Mouse (Mus musculus): ENCODE measurements around the gene Nt5dc3. TPM values are rescaled to one million over a fixed set of nuclear protein-coding genes. Genes with fewer than 3 reads are reported as not detected.

The Nt5dc3 gene
- polyA plus RNA-seq (2015; fragmentation: Nextera tagmentation; extraction: Ambion mirVana): 8.0 and 9.9 TPM in 2 replicates

DNA sequence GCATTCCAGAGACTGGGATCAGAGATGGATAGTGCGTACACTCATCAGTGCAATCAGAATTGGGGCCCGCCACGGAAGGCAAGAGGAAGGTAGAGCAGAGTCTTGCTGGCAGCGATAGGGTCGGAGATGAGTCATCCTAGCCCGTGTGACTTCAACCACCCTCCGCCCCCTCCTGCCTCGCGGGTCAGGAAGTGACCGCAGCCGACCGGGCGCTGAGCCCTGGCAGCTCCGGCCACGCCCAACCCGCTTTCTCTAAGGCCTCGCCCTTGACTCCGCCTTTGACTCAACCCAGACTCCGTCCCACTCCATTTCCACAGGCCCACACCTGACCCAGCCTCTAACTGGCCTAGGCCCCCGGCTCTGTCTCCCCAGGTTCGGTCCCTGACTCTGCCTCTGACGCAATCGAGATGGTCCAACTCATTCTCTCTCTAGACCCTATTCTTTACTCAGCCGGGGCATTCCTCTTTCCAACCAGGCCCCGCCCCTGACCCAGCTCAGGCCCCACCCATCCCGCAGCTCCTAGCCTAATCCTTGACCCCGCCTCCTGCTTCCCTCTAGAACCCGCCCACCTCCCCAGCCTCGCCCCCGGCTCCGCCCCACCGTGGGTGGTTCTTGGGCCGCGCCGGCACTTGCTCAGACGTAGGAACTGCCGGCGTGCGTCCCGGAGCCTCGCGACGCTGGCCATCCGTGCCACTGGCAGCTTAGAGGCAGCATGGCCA is at the start of gene Nt5dc3:
TSS of gene Nt5dc3 (plus strand) at position 608 of the 719 bp plus-strand sequence.
- H3K36me3 ChIP-seq: no peaks in the 10 kb centered on the region
- peaks cover 41% of the 10 kb centered on the region for H3K4me1 ChIP-seq
- H3K9me3 ChIP-seq (replicated peaks): no peaks in the 10 kb centered on the region
- WGBS: under 1% methylated on average over 43 of the region's 44 CpGs
- H3K27ac ChIP-seq (replicated peaks): peak within 1 kb of the TSS; percentile 68
- H3K4me3 ChIP-seq (replicated peaks): peak within 1 kb of the TSS; percentile 64
- H3K4me2 ChIP-seq: peak within 1 kb of the TSS; percentile 83
- no peaks in the 10 kb centered on the region for H3K27me3 ChIP-seq (replicated peaks)
- ATAC-seq (ENCODE audit: low FRiP score): peak; percentile 97
- peak within 1 kb of the TSS; percentile 59 for H3K9ac ChIP-seq (replicated peaks)

DNA sequence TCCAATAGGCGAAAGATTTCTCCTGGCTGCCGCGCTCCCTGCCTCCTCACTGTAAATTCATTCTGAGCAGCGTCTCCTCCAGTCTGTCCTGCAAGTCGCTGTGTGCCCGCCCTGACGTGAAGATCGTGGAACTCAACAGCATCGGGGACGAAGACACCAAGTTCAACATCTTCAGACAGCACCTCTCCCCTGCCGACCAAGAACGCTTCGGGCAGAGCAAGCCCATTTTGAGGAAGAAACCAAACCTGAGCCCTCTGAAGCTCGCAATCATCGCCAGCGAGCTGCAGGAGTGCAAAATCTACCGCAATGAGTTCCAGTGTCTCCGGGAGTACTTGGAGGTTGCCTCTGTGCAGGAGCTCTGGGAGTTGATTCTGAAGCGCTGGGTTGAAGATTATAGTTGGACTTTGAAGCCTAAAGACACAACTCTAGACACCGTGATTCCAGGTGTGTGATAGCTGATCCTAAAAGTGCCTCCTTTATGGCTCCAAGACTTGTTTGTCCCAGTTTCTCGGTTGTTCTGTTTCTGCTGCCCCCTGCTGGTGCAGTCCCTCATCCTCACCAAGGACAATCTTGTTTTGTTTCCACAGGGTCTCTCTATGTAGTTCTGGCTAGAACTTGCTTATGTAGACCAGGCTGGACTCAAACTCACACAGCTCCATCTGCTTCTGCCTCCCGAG is 47.8 kb upstream of the Nt5dc3 start:
- WGBS: 11% methylated on average over 22 of the region's 22 CpGs
- Histone ChIP-seq H3K27ac (replicated peaks) (no peak overlapping the region), H3K9ac (replicated peaks) (peak overlapping the region; percentile 55)

DNA sequence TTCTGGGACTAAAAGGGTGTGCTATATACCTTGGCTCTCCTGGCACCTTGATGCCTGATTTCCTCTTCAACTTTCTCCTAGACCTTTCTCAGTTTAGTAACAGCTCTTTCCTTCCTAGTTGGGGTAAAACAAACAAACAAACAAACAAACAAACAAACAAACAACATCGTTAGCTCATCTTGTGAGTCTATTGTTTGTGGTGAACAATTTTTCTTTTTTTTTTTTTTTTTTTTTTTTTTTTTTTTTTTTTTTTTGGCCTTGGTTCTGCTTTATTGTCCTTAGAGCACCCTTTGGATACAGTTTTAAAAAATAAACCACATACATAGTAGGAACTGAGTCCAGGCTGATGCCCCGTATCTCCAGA is 47.3 kb upstream of the Nt5dc3 start:
- H3K36me3 ChIP-seq: no peaks in the 10 kb centered on the region
- no peak overlapping the region for H3K4me2 ChIP-seq
- no peak overlapping the region for H3K4me3 ChIP-seq (replicated peaks)
- 66% methylated on average over 2 of the region's 2 CpGs for WGBS
- H3K9ac ChIP-seq (replicated peaks): no peak overlapping the region
- no peaks in the 10 kb centered on the region for H3K27me3 ChIP-seq (replicated peaks)
- H3K9me3 ChIP-seq (replicated peaks): no peaks in the 10 kb centered on the region
- no peak overlapping the region for H3K27ac ChIP-seq (replicated peaks)
- no peak for ATAC-seq (ENCODE audit: low FRiP score)
- H3K4me1 ChIP-seq: peaks cover 11% of the 10 kb centered on the region

More for the DNA sequence above, 47.8 kb upstream of the Nt5dc3 start:
- Histone ChIP-seq H3K4me2 (peak overlapping the region; percentile 79), H3K4me3 (replicated peaks) (peak overlapping the region; percentile 45), H3K36me3 (no peaks in the 10 kb centered on the region), H3K27me3 (replicated peaks) (no peaks in the 10 kb centered on the region), H3K4me1 (peaks cover 11% of the 10 kb centered on the region), H3K9me3 (replicated peaks) (no peaks in the 10 kb centered on the region)
- ATAC-seq (ENCODE audit: low FRiP score): peak; percentile 45; the same call in 1 of the 2 replicates

DNA sequence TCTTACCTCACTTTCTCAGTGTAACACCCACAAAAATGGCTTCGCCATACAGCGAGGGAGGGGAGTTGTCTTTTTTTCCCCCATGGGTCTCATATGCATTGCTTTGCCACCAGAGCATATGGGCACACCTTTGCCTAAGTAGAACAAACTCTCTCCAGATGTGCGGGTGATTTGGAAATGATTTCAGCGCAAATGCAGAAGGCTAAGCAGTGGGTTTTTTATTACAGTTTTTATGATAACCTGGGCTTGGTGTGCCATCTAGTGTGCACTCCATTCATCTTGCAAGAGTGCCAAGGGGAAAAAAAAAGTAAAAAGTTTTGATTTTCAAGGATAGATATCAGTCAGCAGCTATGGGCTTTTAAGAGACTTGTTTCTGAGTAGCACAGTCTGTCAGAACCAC is 43.8 kb upstream of the Nt5dc3 start:
- Histone ChIP-seq H3K27me3 (replicated peaks) (no peaks in the 10 kb centered on the region), H3K4me1 (no peaks in the 10 kb centered on the region), H3K9me3 (replicated peaks) (no peaks in the 10 kb centered on the region), H3K27ac (replicated peaks) (no peak overlapping the region), H3K9ac (replicated peaks) (no peak overlapping the region), H3K36me3 (no peaks in the 10 kb centered on the region), H3K4me2 (no peak overlapping the region), H3K4me3 (replicated peaks) (no peak overlapping the region)
- WGBS: 87% methylated on average over 4 of the region's 4 CpGs
- ATAC-seq (ENCODE audit: low FRiP score): no peak

DNA sequence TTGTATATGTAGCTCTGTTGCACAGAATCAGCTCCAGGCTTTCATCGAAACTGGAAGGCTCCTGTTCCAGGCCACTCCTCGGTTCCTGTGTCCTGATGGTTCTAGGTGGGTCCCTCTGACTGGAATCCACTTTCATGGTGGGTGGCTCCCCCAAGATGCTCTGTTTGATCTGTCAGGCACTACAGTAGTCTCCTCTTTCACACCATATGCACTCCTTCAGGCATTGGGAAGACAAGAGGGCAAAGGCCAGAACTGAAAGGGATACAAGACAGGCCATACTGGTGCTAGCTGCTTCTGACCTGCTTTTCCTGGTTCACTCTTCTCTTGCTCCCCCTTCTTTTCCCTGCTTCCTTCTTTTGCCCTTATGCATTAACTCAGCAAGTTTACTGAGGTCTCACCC is 35.9 kb upstream of the Nt5dc3 start:
- H3K9ac ChIP-seq (replicated peaks): no peak overlapping the region
- no peak overlapping the region for H3K27ac ChIP-seq (replicated peaks)
- no peak for ATAC-seq (ENCODE audit: low FRiP score)
- H3K9me3 ChIP-seq (replicated peaks): no peaks in the 10 kb centered on the region
- H3K27me3 ChIP-seq (replicated peaks): no peaks in the 10 kb centered on the region
- no peaks in the 10 kb centered on the region for H3K4me1 ChIP-seq
- no peak overlapping the region for H3K4me3 ChIP-seq (replicated peaks)
- 91% methylated on average over 2 of the region's 2 CpGs for WGBS
- H3K4me2 ChIP-seq: no peak overlapping the region
- H3K36me3 ChIP-seq: no peaks in the 10 kb centered on the region

DNA sequence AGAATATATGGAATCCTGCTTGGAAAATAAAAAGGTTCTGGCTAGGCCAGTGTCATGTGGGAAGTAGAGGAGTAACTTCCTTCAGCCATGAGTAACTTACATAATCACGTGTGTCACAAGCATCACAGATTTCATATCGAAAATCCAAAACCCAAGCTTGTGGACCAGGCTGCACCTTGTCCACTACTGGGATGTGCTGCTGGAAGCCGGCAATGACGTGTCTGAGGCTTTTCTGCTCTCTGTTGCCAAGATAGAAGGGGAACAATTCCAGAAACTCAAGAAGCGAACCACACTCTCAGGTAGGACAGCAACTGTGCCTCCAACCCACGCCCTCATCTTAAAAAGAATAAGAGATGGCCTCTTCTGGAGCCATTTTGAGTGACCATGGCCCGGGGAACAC is 34.5 kb upstream of the Nt5dc3 start:
- Histone ChIP-seq H3K27me3 (replicated peaks) (no peaks in the 10 kb centered on the region), H3K4me1 (no peaks in the 10 kb centered on the region), H3K4me3 (replicated peaks) (no peak overlapping the region), H3K36me3 (no peaks in the 10 kb centered on the region), H3K9me3 (replicated peaks) (no peaks in the 10 kb centered on the region), H3K9ac (replicated peaks) (no peak overlapping the region), H3K4me2 (no peak overlapping the region), H3K27ac (replicated peaks) (no peak overlapping the region)
- WGBS: 91% methylated on average over 7 of the region's 7 CpGs
- ATAC-seq (ENCODE audit: low FRiP score): no peak

DNA sequence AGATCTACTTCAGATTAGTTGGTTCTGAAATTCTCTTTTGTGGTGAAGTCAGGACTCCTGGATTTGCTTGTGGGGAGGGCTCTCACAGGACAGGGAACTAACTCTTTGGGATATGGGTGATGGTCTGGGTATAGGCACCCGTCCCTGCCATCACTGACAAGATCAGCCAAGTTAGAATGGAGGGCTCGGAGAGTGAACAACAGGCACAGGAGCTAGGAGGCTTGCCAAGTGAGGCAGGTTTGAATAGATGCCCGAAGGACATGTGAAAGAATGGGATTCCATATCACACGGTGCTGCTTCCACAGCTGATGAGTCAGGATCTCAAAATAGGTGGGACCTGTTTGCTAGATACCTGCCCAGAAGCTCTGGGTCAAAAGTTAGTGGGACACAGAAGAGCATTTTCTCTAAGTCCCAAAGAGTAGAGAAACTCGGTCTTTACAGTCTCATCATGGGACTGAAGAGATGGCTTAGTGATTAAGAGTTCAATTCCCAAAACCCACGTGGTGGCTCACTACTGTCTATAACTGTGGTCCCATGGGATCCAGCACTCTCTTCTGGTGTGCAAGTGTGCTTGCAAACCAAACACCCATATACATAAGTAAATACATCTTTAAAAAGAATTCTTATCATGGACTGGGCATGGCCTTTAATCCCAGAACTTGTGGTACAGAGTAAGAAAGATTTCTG is 22.8 kb upstream of the Nt5dc3 start:
- H3K27me3 ChIP-seq (replicated peaks): no peaks in the 10 kb centered on the region
- no peak overlapping the region for H3K4me3 ChIP-seq (replicated peaks)
- no peak overlapping the region for H3K9ac ChIP-seq (replicated peaks)
- no peak for ATAC-seq (ENCODE audit: low FRiP score)
- WGBS: 83% methylated on average over 6 of the region's 6 CpGs
- no peaks in the 10 kb centered on the region for H3K9me3 ChIP-seq (replicated peaks)
- peaks cover under 1% of the 10 kb centered on the region; the same call in 1 of the 2 replicates for H3K4me1 ChIP-seq
- H3K4me2 ChIP-seq: no peak overlapping the region
- H3K36me3 ChIP-seq: no peaks in the 10 kb centered on the region
- H3K27ac ChIP-seq (replicated peaks): no peak overlapping the region

DNA sequence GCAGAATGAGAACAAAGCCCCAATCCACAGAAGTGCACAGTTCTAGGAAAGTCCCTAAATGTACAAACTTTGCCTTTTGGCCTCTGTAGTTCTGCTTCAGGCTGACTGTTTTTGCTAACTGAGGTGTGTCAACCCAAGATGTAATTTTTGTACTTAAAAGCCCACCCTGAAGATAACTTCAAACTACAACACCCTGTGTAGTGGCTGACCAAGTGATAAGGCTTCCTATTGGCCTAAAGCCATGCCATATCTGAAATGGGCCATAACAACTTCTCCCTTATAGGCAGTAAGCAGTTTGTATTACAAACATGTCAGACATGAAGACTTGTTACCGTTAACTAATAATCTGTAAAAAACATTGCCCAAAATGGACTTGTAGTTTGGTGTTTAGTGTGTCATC is 21.1 kb upstream of the Nt5dc3 start:
- Histone ChIP-seq H3K4me2 (no peak overlapping the region), H3K36me3 (no peaks in the 10 kb centered on the region), H3K27ac (replicated peaks) (no peak overlapping the region), H3K4me3 (replicated peaks) (no peak overlapping the region), H3K9ac (replicated peaks) (no peak overlapping the region), H3K27me3 (replicated peaks) (no peaks in the 10 kb centered on the region), H3K9me3 (replicated peaks) (no peaks in the 10 kb centered on the region), H3K4me1 (peaks cover 12% of the 10 kb centered on the region)
- WGBS: 96% methylated on average over 1 of the region's 1 CpGs
- no peak for ATAC-seq (ENCODE audit: low FRiP score)

DNA sequence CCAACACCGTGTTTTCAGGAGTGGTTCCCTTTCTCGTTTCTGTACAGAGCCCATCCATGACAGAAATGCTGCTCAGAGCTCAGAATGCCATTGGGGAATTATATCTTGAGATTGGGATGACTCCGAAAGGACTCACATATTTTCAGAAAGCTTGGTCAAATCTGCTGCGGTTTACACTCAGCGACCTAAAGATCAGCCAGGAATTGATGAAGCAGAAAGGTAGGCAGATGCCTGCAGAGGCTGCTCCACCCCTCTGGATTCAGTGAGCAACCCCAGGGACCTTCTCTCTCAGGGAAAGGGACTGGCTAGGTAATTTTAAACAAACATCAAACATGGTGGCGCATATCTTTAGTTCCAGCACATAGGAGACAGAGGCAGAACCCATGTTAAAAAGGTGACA is 20.6 kb upstream of the Nt5dc3 start:
- H3K4me2 ChIP-seq: no peak overlapping the region
- H3K36me3 ChIP-seq: no peaks in the 10 kb centered on the region
- no peak overlapping the region for H3K27ac ChIP-seq (replicated peaks)
- no peak for ATAC-seq (ENCODE audit: low FRiP score)
- H3K4me3 ChIP-seq (replicated peaks): no peak overlapping the region
- 89% methylated on average over 6 of the region's 6 CpGs for WGBS
- H3K9ac ChIP-seq (replicated peaks): no peak overlapping the region
- no peaks in the 10 kb centered on the region for H3K9me3 ChIP-seq (replicated peaks)
- H3K27me3 ChIP-seq (replicated peaks): no peaks in the 10 kb centered on the region
- H3K4me1 ChIP-seq: peaks cover 12% of the 10 kb centered on the region

DNA sequence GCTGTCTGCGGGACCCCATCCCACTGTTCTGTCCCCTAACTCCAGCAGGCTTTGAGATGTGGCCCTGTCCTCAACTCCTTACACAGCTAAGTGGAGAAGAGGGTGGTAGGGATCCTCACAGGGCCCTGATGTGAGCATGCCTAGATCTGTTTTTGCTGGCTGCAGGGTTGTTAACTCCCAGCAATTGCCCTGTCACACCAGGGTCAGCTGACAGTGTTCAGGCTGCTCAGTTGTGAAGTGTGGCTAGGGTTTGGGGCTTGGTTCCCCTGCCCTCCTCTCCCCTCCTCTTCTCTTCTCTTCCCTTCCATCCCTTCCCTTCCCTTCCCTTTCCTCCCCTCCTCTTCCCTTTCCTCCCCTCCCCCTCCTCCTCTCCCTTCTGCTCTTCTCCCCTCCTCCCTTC is 17.6 kb upstream of the Nt5dc3 start:
- no peaks in the 10 kb centered on the region for H3K27me3 ChIP-seq (replicated peaks)
- H3K36me3 ChIP-seq: no peaks in the 10 kb centered on the region
- WGBS: 61% methylated on average over 1 of the region's 1 CpGs
- H3K4me2 ChIP-seq: no peak overlapping the region
- H3K9me3 ChIP-seq (replicated peaks): no peaks in the 10 kb centered on the region
- H3K9ac ChIP-seq (replicated peaks): no peak overlapping the region
- ATAC-seq (ENCODE audit: low FRiP score): peak; percentile 28; the same call in 1 of the 2 replicates
- no peak overlapping the region for H3K27ac ChIP-seq (replicated peaks)
- no peak overlapping the region for H3K4me3 ChIP-seq (replicated peaks)
- H3K4me1 ChIP-seq: peaks cover 12% of the 10 kb centered on the region

DNA sequence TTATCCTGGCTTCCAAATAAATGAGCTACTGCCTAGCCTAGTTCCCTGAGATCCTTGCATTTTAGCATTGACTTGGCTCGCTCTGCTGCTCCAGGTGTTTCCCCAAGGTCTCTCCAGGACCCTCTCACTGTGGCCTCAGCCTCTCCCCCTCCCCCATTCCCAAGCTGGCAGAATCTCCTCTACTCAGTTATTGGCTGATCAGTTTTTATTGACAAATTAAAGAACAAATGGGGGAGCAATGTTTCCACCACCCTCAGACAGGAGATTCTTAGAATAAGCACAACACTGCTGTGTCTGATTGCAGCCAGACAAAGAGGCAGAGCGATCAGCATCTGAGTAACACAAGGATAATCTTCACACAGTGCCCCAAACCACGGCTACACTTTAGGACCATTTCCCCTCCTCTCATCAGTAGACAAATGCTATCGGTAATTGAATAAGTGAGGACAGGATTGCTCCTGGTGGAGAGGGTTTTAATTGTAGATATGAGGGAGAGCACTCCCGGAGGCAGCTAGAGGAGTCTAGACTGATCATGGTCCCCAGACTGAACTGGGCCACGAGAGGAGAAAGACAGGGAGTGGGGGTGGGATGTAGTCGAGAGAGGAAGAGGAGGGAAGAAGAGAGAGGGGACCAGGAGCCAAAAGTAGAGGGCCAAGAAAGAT is 17.0 kb upstream of the Nt5dc3 start:
- Histone ChIP-seq H3K27ac (replicated peaks) (peak overlapping the region; percentile 63), H3K27me3 (replicated peaks) (no peaks in the 10 kb centered on the region), H3K4me2 (no peak overlapping the region), H3K9ac (replicated peaks) (no peak overlapping the region), H3K9me3 (replicated peaks) (no peaks in the 10 kb centered on the region), H3K4me1 (peaks cover 12% of the 10 kb centered on the region), H3K4me3 (replicated peaks) (no peak overlapping the region), H3K36me3 (no peaks in the 10 kb centered on the region)
- peak; percentile 88 for ATAC-seq (ENCODE audit: low FRiP score)
- WGBS: 19% methylated on average over 7 of the region's 7 CpGs
